Mouse (Mus musculus) thymus, postnatal 10 days (tissue): ENCODE measurements around the gene Impdh1.
"Not testable (repeated sequence)": the region's sequence is repeated elsewhere in the genome, so short reads cannot be mapped to it uniquely, and the experiment has no call there.

Experiments used
- DNase-seq, 2 experiments: peaks; one replicate each; pipeline ENCODE4 v3.0.0; 2021; ENCODE audit warnings: low spot score in 2 of 2

Impdh1 gene

DNA sequence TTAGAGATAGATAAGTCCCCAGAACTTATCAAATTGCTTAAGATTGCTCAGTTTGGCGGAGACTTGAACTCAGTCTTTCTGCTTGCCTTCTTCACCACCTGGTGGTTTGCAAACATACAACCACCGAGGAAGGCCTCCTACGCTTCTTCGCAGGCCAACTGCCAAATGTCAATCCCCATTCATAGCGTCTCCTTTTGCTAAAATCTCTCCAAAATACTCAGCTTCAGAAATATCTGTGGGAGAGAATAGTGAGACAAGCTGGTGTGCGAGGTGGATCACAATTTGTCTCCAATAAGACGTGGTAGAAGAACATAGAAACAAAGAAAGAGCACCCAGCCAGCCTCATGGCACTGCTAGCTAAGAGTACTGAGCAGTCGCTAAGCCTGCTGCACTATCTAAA, 36.3 kb downstream of the Impdh1 start:
- no peak for DNase-seq

DNA sequence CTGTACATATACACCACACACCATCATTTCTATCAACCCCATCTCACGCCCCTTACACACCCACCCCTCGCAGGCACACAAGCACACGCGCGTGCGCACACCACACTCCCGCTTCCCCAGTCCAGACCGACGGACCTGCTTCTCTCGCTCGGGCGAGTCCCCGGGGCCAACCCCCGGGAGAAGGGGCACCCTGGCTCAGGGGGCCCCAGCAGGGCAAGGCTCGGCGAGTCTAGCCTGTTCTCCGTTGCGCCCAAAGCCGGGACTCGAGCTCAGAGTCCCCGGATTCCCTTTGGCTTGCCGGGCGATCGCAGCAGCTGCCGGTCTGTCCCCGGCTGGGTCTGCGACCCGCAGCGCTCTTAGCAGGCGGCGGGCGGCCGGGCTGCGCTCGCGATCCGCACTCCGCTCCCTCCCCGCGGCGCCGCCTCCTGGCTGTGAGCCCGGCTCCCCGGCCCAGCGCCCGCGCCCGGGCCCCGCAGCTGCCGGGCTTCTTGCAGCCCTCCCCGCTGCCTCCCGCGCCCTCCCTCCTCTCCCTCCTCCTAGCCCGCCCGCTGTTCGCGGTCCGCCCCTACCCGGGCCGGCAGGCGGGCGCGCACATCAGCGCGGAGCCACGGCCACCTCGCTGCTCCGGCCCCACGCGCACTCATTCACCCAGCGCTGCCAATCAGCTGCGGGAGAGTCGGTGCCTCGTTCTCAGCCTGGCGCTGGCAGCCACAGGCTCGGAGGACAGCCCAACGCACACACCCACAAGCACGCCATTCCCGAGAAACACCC, 37.1 kb downstream of the Impdh1 start, which contains the start of gene Prrt4:
TSS of gene Prrt4 (minus strand) at position 697 of the 771 bp plus-strand sequence.
- DNase-seq, result peak in 1 of 2 experiments; percentile 28

DNA sequence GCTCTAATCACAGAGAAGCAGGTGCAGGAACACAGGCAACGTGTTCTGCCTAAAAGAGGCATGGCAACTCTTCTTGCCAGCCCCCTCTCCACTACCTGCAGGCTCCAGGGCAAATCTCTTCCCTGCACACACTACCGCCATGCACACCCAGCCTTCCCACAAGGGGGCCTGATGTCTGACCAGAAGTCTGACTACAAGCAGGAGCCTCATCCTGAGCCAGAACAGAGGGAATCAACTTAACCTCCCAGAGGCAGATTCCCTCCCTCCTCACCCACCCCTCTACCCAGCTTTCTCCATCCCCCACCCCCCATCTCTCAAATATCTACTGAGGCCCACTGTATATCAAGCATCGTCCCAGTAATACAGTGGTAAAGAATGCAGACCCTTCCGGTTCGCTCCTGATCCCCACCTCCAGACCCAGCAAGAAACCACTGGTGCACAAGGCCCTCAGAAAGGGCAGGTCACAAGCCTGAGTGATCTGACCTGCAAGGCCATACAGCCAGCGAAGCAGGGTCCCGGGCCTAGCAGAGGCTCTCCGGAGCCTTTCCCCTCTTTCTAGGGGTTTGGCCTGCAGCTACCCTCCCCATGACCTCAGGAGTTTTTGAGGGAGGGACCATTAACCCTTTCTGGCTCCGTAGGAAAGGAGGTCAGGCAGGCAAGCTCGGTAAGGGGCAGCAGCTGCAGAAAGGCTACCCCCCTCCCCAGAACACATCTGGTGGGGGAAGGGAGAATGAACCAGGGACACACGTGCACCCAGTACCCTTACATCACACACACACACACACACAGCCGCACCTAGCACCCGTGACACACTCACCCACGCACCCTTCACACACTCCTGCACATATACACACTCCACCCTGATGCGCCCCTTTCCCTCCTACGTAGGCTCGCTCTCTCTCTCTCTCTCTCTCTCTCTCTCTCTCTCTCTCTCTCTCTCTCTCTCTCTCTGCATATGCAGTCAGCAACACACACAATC, 38.0 kb downstream of the Impdh1 start:
- no peak for DNase-seq

DNA sequence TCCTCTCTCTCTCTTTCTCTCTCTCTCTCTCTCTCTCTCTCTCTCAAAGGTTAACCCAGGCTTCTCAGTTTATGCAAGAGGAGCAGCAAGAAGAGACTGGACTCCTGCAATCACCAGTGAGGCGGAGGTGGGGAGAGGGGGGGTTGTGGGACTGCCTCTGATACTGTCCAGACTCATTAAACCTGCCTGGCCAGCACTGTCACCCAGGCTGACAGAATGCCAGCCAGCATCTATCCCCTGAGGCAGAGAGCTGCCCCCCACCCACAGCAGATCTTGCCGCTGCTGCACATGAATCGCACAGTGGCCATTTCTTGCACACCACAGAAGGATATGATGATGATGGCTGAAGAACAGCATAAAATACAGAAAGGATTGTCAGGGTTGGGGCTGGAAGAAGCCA, 41.1 kb downstream of the Impdh1 start:
- no peak for DNase-seq

DNA sequence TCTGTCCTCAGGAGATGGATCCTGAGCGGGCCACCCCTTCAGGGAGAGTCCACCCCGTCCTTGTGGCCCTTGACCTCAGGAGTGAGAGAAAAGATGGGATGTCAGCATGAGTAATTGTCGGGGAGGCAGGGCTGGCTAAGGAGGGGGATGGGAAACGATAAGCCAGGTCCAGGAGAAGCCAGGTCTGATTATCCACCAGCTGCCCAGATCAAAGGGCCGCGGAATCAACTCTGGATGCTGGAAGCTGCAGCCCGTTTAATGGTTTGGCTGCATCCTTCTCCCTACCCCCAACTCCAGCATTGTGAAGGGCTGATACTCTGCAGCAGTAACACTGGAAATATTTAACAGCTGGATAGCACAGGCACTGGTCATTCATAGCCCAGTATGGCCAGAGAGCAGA, 41.8 kb downstream of the Impdh1 start:
- no peak for DNase-seq

DNA sequence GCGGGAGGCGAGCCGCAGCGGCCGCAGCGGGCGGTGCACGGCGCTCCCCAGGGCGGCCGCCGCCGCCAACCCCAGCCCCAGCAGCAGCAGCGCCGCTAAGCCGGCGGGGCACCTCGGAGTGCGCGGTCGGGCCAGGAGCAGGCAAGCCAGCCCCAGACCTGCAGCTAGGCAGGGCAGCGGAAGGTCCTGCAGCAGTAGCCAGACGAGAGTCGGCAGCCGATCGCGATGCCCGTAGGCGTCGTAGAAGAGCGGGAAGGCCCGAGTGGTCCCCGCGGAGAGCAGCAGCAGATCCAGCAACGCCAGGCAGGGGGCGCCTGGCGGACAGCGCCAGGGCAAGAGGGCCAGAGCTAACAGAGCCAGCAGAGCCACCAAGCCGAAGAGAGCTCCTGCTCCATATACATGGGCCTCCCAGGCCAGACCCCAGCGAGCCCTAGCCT, 45.2 kb downstream of the Impdh1 start:
- DNase-seq, result peak; percentile 42 to 71

DNA sequence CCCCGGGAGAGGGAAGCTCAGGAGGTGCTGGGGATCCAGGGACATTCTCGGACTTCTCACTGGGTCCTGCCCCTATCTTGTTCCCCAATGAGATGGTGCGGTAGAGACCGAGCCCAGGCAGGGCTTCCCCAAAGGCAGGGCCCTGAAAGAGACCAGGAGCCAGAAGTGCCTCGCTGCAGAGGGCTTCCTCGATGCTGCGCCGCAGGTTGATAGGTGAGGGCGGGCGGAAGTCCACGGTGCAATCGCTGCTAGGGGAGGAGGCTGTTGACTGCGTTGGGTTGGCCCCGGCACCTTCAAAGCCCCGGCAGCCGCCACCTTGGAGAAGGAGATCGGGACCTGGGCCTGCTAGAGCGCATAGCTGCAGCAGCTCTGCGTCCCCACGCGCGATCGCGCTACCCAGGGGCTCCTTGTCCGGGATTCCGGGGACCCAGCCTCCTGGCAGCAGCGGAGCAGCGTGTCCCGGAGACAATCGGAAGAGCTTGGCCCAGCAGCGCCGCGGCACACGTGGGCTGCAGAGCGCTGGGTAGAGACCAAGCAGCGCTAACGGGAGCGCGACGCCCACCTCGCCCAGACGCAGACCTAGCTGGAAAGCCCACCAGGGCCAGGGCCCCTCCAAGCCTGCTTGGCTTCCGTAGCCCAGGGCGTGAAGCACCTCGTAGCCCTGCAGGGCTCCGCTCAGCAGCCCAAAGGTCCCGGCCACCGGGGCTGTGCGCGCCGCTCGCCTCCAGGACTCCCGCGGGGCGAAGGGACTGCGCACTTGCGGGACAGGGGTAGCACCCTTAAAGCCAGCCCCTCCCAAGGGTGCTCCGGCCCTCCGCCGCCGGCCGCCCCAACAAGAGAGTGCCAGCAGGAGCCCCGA, 45.9 kb downstream of the Impdh1 start:
- DNase-seq, result peak; percentile 63 to 69

DNA sequence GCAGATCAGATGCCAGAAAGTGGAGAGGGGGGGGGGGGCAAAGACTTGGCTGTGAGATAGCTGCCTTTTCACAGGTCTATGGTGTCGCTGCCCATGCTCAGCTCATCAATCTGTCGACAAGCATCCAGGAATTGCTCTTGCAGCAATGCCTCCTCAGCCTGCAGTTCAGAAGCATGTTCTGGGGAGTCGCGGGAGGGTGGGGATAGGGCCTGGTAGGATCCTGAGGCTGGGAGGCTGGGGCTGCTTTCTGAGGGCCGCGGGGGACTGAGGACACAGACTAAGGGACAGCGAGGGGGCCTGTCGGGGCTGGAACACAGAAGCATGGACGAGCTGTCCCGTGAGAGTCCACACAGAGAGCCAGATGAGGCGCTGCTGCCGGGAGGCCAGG, 46.5 kb downstream of the Impdh1 start:
- no peak for DNase-seq

DNA sequence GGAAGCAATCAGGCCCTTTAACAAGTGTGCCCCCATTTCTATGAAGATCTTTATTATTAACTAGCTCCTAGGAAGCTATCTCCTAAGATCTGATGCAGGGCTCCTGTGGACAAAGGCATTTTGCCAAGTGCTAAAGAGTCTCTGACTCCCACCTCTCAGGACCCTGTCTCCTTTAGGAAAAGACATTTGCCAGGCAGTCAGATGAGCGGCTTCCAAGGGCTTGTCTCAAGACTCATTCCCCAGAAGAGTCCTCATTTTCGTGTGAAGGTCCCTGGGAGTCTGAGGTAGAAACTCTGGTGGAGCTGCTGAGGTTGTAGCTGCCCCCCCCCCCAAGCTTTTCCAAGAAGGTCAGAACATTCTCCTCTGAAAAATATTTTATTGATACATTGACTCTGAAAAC, 47.3 kb downstream of the Impdh1 start:
- no peak for DNase-seq

DNA sequence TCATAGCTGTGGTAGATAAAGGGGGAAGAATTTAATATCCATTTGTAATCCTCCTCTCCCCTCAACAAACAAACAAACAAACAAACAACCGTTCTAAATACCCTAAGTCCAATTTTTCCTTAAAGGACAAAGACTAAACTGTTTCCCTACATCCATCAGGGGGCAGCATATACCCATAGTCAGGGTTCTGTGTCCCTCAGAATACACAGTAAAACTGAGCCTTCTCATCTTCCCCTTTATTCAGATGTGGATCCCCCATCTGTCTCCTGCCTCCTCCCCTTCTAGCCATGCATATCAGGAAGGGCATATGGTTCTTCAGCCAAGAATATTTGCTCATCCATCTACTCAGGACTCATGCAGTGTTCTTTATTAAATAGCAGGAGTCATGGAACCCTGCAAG, 50.0 kb downstream of the Impdh1 start:
- DNase-seq, result peak in 1 of 2 experiments; percentile 57

DNA sequence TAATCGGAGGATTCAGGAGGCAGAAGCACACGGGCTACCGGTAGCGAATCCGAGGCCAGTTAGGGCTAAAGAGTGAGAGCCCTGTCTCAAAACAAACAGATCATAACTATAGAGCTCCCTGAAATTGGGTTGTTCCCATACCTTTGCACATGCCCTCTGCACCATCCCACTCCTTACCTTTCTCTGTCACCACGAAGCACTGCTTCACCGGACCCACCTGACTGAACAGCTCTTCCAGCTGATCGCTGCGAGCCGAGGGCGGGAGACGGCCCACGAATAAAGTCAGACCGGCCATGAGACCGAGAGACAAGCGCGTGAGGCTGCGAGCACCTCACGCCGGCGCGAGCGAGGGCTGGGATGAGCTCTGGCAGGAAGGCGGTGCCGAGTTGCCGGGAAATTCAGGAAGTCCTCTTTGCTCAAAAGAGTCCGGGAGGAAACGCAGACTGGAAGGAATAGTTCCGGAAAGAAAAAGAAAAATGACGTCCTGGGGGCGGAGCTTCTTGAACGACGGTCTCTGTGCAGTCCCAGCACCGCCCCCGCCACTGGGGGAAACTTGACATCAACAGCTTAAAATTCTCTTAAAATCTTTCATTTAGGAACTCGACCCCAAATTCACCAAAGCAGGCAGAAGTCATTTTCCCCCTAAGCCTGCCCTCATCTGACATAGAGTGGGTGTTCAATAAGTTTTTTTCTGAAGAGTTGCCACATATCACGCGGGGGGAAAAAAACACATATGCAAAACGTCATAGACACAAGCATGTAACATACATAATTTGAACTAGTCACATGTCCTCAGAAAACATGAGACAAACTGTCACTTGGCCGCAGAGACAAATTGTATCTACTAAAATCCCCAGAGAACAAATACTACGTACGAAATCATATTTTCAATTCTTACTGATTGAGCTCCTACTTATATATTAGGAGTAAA, 51.6 kb downstream of the Impdh1 start, which contains the start of gene Rbm28:
TSS of gene Rbm28 (minus strand) at position 693 of the 931 bp plus-strand sequence.
- peak; percentile 78 to 88 for DNase-seq

DNA sequence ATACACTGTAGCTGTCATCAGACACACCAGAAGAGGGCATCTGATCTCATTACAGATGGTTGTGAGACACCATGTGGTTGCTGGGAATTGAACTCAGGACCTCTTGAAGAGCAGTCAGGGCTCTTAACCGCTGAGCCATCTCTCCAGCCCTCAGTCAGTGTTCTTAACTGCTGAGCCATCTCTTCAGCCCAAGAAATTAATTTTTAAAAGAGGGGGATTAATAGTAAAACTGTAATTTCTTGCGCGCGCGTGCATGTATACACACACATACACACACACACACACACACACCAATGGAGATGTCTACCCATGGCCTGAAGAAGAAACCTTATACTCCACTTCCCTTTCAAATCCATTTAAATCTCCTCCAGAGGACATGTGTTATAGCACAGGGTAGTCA, 54.9 kb downstream of the Impdh1 start:
- DNase-seq, result not testable (repeated sequence)

DNA sequence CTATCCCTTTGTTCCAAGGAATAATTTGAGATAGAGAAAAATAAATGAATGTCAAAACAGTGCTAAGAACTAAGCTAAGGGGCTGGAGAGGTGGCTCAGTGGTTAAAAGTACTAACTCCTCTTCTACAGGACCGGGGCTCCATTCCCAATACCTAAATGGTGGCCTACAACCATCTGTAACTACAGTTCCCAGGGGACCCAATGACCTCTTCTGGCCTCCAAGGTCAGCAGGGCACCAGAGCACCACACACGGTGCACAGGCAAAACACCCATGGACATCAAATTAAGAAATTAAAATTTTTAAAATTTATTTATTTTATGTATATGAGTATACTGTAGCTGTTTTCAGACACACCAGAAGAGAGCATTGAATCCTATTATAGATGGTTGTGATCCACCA, 55.4 kb downstream of the Impdh1 start:
- no peak for DNase-seq

DNA sequence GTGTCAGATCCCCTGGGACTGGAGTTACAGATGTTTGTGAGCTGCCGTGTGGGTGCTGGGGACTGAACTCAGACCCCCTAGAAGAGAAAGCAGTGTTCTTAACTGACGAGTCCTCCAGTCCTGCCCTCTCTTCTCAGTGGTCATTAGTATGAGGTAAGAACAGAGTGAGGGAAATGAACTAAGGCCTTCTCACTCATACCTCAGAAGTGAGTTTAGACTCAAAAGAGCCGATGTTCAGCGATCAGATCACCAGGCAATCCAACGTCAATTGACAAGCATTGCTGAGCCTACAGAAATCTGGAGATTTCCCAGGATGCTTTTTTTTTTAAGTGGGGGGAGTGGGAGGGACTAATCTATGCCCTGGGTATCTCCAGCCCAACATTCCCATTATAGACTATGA, 59.8 kb downstream of the Impdh1 start:
- no peak for DNase-seq
